Comparison of ENCODE assay signal across 1 mouse cellular context in the genomic region with DNA sequence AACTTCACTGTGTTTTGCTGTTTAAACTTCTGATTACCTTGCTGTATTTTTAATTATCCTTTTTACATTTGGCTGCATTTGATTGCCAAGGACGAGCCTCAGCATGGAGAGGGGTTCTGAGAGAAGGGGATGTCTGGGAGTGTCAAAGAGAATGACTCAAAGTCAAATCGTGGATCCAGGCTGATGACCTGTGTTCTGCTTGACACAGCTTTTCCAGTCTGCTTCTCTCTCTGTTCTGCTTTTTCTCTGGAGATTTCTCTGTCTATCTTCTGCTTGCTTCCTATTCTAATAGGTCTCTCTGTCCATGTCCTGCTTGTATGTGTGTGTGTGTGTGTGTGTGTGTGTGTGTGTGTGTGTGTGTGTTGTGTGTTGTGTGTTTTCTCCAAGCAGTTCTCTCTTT.
TF ChIP-seq lines count a peak whose summit lies in the region.

No protein-coding gene starts in this region.

TF ChIP-seq in CH12.LX, 34 proteins besides CTCF, POLR2A, EP300 and RAD21 (continued from another document):
- TF ChIP-seq RCOR1 (conservative IDR thresholded peaks at IDR 0.05; ENCODE audit: low read depth, low read length) (no peak), SMC3 (IDR thresholded peaks at IDR 0.05; ENCODE audit: low read depth, low read length) (no peak), MAX (IDR thresholded peaks at IDR 0.05; ENCODE audit: low read length) (no peak), SIN3A (IDR thresholded peaks at IDR 0.05; ENCODE audit: low read length) (no peak), CHD2 (IDR thresholded peaks at IDR 0.05; ENCODE audit: low read length) (no peak)
